Mouse (Mus musculus) limb, embryonic 11.5 days (tissue): ENCODE measurements around the gene Pet100. TPM values are rescaled to one million over a fixed set of nuclear protein-coding genes. Genes with fewer than 3 reads are reported as not detected.

Source experiments
- ATAC-seq: fragments of 200-750 bp; cut with Nextera tagmentation; 2 replicates; pipeline ENCODE4 v1.8.0; 2017; ENCODE audit warnings: low read depth; ENCODE audit not compliant: insufficient number of reproducible peaks, low FRiP score, low TSS enrichment
- DNase-seq: peaks from one replicate; pipeline ENCODE4 v3.0.0-alpha.2; 2015; ENCODE audit warnings: low spot score
- H3K27ac ChIP-seq: fragments of 300-500 bp; sonication (generic); replicated peaks from 2 replicates; pipeline ENCODE4 v1.5.1; 2014; ENCODE audit warnings: low read depth, mild to moderate bottlenecking, low read length
- H3K27me3 ChIP-seq: fragments of 300-500 bp; sonication (generic); 2 replicates; pipeline ENCODE4 v1.6.1; 2014; ENCODE audit warnings: mild to moderate bottlenecking, low read length, mixed read lengths; ENCODE audit not compliant: control insufficient read depth, insufficient read depth
- H3K36me3 ChIP-seq: fragments of 300-500 bp; sonication (generic); 2 replicates; pipeline ENCODE4 v1.6.1; 2014; ENCODE audit warnings: mild to moderate bottlenecking, low read length, moderate library complexity, mixed read lengths; ENCODE audit not compliant: control insufficient read depth, insufficient read depth
- H3K4me1 ChIP-seq: fragments of 300-500 bp; sonication (generic); 2 replicates; pipeline ENCODE4 v1.6.1; 2014; ENCODE audit warnings: low read length, mixed read lengths; ENCODE audit not compliant: control insufficient read depth, insufficient read depth
- H3K4me2 ChIP-seq: fragments of 300-500 bp; sonication (generic); 2 replicates; pipeline ENCODE4 v1.6.1; 2014; ENCODE audit warnings: low read depth, mild to moderate bottlenecking, moderate library complexity; ENCODE audit not compliant: severe bottlenecking
- H3K4me3 ChIP-seq: fragments of 300-500 bp; sonication (generic); 2 replicates; pipeline ENCODE4 v1.5.1; 2014; ENCODE audit warnings: low read depth, low read length
- H3K9ac ChIP-seq: fragments of 300-500 bp; sonication (generic); 2 replicates; pipeline ENCODE4 v1.6.1; 2014; ENCODE audit warnings: mild to moderate bottlenecking, low read length
- H3K9me3 ChIP-seq: fragments of 300-500 bp; sonication (generic); 2 replicates; pipeline ENCODE4 v1.6.1; 2016; ENCODE audit warnings: low read length; ENCODE audit not compliant: control insufficient read depth
- WGBS: fragments of 180-500 bp; shearing (Covaris S2); extraction: QIAGEN DNeasy Blood & Tissue Kit; methylation state at CpG from one replicate; pipeline ENCODE4 v1.1.7; 2014; 5-methylcytosine and 5-hydroxymethylcytosine counted together
- polyA plus RNA-seq: library from polyadenylated mRNA; unstranded; fragments of >200 nt; fragmentation: Nextera tagmentation; extraction: Ambion mirVana; gene quantifications from 2 replicates; pipeline ENCODE4 v1.2.1, GENCODE M21; 2014

Gene Pet100
- polyA plus RNA-seq, 1 experiment from 2014 or later = 106 TPM

- ATAC-seq = 0 out of 2 replicates have a peak, but pooled peaks have one; percentile 11
- Histone ChIP-seq H3K27me3 (no peaks in the 10 kb centered on the region), H3K9ac (no peak overlapping the region), H3K4me1 (peaks cover 4% of the 10 kb centered on the region), H3K4me3 (no peak overlapping the region), H3K9me3 (no peaks in the 10 kb centered on the region), H3K36me3 (no peaks in the 10 kb centered on the region), H3K27ac (no peak overlapping the region), H3K4me2 (no peak overlapping the region)
- DNase-seq = no peak
- whole genome bisulfite sequencing = 70% methylated on average over 11 of the region's 11 CpGs
Measured at GRCm38 (mm10) chr8:3654726-3655508, 33.6 kb downstream of the Pet100 start.

DNA sequence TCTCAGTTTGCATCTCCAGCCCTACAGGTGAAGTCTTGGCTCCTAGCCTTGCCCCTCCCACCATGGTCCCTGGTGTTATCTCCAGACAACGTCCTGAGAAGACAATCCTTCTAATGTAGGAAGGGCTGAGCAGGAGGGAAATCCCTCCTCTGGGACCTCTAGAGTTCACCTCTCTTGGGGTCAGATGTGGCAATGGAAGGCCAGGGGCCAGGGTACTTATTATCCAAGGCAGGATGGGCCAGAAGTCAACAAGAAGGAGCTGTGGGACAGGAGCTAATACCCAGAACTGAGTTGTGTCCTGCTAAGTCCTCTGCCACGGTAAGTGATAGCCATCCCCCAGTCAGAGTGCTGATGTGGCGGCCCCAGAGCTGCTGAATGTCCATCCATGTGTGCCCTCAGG, 34.2 kb downstream of the Pet100 start, which contains the start of gene Retn:
Retn (plus strand) TSS at position 245 of the 400 bp plus-strand sequence.
- H3K9me3 ChIP-seq = no peaks in the 10 kb centered on the region
- peaks cover 4% of the 10 kb centered on the region for H3K4me1 ChIP-seq
- no peak within 1 kb of the TSS for H3K9ac ChIP-seq
- no peak within 1 kb of the TSS for H3K4me2 ChIP-seq
- no peaks in the 10 kb centered on the region for H3K36me3 ChIP-seq
- H3K27me3 ChIP-seq = no peaks in the 10 kb centered on the region
- 78% methylated on average over 3 of the region's 3 CpGs for WGBS
- H3K4me3 ChIP-seq = no peak within 1 kb of the TSS
- no peak within 1 kb of the TSS for H3K27ac ChIP-seq
- ATAC-seq (no peak), DNase-seq (no peak)

GRCm38 (mm10) chr8:3656725-3657381, 35.5 kb downstream of the Pet100 start:
- peaks cover 4% of the 10 kb centered on the region for H3K4me1 ChIP-seq
- DNase-seq (peak; percentile 55), ATAC-seq (peak; percentile 68)
- no peak overlapping the region; the same call in 1 of the 2 replicates for H3K9ac ChIP-seq
- no peaks in the 10 kb centered on the region for H3K36me3 ChIP-seq
- WGBS = 31% methylated on average over 7 of the region's 7 CpGs
- H3K9me3 ChIP-seq = no peaks in the 10 kb centered on the region
- H3K27me3 ChIP-seq = no peaks in the 10 kb centered on the region
- no peak overlapping the region for H3K27ac ChIP-seq
- H3K4me3 ChIP-seq = no peak overlapping the region
- no peak overlapping the region for H3K4me2 ChIP-seq

DNA sequence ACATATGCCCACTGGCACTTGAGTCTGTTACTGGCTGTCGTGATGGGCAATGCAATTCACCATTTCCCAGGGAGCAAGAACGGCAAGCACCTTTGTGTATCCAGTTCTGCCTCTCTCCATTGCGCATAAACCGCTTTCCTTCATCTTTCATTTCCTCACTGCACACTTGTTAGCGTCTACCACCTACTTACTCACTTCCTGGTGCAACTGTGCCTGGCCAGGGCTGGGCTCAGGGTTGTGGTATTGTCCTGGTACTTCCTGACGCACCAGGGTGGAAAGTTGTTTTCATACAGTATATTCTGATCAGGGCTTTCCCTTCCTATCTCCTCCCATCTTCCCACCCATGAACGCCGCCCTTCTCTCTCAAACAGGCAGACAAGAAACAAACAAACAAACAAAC, 39.5 kb downstream of the Pet100 start:
- 85% methylated on average over 8 of the region's 8 CpGs for WGBS
- ATAC-seq = no peak
- no peaks in the 10 kb centered on the region for H3K27me3 ChIP-seq
- H3K4me1 ChIP-seq = peaks cover 4% of the 10 kb centered on the region
- no peak overlapping the region for H3K4me2 ChIP-seq
- no peak overlapping the region for H3K27ac ChIP-seq
- H3K9ac ChIP-seq = no peak overlapping the region
- no peak for DNase-seq
- no peaks in the 10 kb centered on the region for H3K9me3 ChIP-seq
- no peaks in the 10 kb centered on the region for H3K36me3 ChIP-seq
- no peak overlapping the region for H3K4me3 ChIP-seq

DNA sequence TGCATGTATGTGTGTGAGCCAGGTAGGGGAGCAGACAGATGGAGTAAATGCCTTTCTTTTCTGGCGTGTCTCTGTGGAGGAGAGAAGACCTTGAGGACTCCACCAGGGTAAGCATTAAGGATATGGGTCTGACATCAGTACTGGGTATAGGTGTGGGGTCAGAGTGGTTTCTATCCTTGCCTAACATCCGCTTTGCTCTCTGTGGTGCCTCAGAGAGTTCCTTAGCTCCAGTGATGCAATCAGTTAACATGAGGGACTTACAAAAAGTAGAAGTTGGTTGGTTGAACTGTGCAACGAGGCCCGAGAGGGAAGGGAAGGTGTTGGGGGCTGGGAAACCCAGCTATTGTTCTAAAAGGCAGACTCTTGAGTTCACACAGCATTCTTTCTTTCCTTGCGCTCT, 43.1 kb downstream of the Pet100 start:
- WGBS = 74% methylated on average over 5 of the region's 5 CpGs
- H3K27ac ChIP-seq = no peak overlapping the region
- H3K27me3 ChIP-seq = no peaks in the 10 kb centered on the region
- no peak overlapping the region for H3K4me2 ChIP-seq
- DNase-seq (no peak), ATAC-seq (no peak)
- no peak overlapping the region for H3K9ac ChIP-seq
- H3K9me3 ChIP-seq = no peaks in the 10 kb centered on the region
- H3K36me3 ChIP-seq = no peaks in the 10 kb centered on the region
- no peaks in the 10 kb centered on the region for H3K4me1 ChIP-seq
- no peak overlapping the region for H3K4me3 ChIP-seq

GRCm38 (mm10) chr8:3665507-3665906, 44.2 kb downstream of the Pet100 start, which contains the start of gene Mcemp1:
Gene Mcemp1, plus strand, starts transcription at chr8:3665754.
- Histone ChIP-seq H3K27ac (no peak within 1 kb of the TSS), H3K27me3 (no peaks in the 10 kb centered on the region), H3K9me3 (no peaks in the 10 kb centered on the region), H3K4me1 (no peaks in the 10 kb centered on the region), H3K36me3 (no peaks in the 10 kb centered on the region), H3K9ac (no peak within 1 kb of the TSS), H3K4me2 (no peak within 1 kb of the TSS), H3K4me3 (no peak within 1 kb of the TSS)
- DNase-seq (no peak), ATAC-seq (no peak)
- 77% methylated on average over 6 of the region's 6 CpGs for WGBS

GRCm38 (mm10) chr8:3670388-3670787, 49.0 kb downstream of the Pet100 start:
- no peaks in the 10 kb centered on the region for H3K36me3 ChIP-seq
- no peaks in the 10 kb centered on the region for H3K9me3 ChIP-seq
- no peak overlapping the region for H3K9ac ChIP-seq
- WGBS = 89% methylated on average over 2 of the region's 2 CpGs
- H3K27ac ChIP-seq = no peak overlapping the region
- H3K4me3 ChIP-seq = no peak overlapping the region
- no peaks in the 10 kb centered on the region for H3K27me3 ChIP-seq
- H3K4me2 ChIP-seq = no peak overlapping the region
- ATAC-seq = no peak
- DNase-seq = no peak
- H3K4me1 ChIP-seq = no peaks in the 10 kb centered on the region

GRCm38 (mm10) chr8:3671980-3672491, 50.7 kb downstream of the Pet100 start, which contains the start of gene Fcor:
Gene Fcor, minus strand, starts transcription at chr8:3672362.
- H3K27me3 ChIP-seq = no peaks in the 10 kb centered on the region
- H3K4me1 ChIP-seq = no peaks in the 10 kb centered on the region
- DNase-seq (peak; percentile 91), ATAC-seq (peak; percentile 83)
- no peaks in the 10 kb centered on the region for H3K9me3 ChIP-seq
- H3K9ac ChIP-seq = peak within 1 kb of the TSS; percentile 47
- no peak within 1 kb of the TSS for H3K27ac ChIP-seq
- 0% methylated on average over 23 of the region's 23 CpGs for WGBS
- H3K4me2 ChIP-seq = peak within 1 kb of the TSS; percentile 69
- H3K36me3 ChIP-seq = no peaks in the 10 kb centered on the region
- peak within 1 kb of the TSS; percentile 38 for H3K4me3 ChIP-seq
